Mouse (Mus musculus) left cerebral cortex, adult 8-10 months (tissue): ENCODE data around the gene Cblb. TPM values are rescaled to one million over a fixed set of nuclear protein-coding genes. Genes with fewer than 3 reads are reported as not detected.

Experiments
- DNase-seq, 2 experiments: peaks; one replicate each; pipeline ENCODE4 v3.0.0; 2022; ENCODE audit warnings: low spot score in 2 of 2
- total RNA-seq, 4 experiments: library from RNA; stranded (reverse); gene quantifications; 2 replicates each; pipeline ENCODE4 v1.2.4; 2022

The Cblb gene
- total RNA-seq, 4 experiments from 2014 or later, result 17.9 to 19.4 (median 19.1) TPM

GRCm38 (mm10) chr16:52038283-52038682 is 7.3 kb downstream of the Cblb start:
- DNase-seq, result no peak

- DNase-seq, result no peak
These were observed 7.8 kb downstream of the Cblb start for GRCm38 (mm10) chr16:52038821-52039220.

- DNase-seq, result no peak
These were observed 9.9 kb downstream of the Cblb start for GRCm38 (mm10) chr16:52040937-52041336.

DNA sequence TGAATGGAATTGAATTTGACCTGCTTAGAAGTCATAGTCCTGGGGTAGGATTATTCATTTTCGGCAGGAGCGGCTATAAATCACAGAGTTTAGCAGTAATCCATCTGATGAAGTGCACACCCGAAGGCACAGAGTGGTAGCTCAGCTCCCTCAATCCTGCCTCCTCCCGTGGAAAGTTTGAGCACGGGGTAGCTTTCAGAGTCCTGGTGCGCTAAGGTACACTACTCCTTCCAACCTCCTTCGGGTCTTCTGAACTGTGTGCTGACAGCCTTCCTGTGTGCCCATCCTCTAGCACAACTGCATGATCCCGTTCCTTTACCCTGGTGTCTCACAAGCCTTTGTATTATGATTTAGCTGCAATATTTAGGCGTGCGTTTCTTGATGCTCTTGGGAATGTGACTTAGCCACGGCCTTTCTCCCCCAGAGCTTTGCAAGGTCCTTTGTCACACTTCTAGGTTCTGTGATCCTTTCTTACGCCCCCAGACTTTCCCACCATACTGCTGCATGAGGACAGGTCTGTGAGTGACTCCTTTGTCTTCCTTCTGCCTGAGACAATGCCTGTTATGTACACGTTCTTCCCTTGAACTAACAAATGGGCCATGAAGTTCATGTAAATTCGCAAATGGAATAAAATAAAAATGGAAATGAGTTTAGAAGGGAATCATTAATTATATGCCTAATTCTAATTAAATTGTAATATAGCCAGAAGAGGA is 11.8 kb downstream of the Cblb start:
- DNase-seq, result no peak

DNA sequence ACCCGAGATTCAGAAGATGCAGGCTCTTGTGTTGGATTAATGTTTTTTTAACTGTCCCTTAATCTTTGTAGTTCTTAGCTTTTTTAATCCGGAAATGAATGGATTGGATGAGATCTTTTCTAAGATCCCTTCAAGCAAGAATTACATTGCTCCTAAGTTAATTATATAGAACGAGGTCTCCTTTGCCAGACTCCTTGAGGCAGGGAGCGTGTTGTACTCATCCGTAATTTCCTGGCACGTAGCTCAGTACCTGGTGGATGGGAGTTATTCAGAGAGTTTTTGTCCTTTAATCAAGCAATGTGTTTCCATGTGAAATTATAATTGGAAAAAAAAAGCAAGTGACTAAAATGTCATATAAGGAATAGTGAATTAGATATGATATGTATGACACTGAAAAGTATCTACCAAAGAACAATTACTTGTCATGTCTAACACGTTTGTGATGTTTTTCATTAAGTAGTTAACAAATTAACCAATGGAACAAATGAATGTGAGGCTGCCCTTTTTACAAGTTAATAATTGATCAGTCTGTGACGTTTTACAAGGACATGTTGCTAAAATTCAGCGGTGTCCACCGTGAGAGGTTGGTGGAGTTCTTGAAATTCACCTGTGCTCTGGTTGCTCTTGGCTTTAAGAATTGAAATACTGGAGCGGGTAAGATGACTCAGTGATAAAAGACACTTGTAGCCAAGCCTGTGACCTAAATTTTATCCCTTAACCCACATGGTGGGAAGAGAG is 12.5 kb downstream of the Cblb start:
- no peak for DNase-seq

DNA sequence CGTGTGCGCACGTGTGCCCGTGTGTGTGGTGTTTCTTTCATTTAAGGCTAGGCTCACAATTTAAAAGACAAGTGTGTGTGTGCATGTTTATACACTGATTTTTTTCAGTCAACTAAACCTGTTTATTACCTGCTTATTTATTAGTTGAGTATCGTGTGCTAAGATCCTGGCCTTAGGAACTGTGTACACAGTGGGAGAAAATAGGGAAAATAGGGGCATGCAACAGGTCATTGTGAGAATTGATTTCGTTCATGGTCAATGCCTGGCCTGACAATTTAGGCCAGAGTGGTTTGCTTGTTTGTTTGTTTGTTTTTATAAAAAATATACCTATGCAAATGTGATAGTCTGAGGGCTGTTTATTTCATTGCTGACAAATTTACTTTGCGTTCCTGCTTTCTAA is 13.5 kb downstream of the Cblb start:
- no peak for DNase-seq

DNA sequence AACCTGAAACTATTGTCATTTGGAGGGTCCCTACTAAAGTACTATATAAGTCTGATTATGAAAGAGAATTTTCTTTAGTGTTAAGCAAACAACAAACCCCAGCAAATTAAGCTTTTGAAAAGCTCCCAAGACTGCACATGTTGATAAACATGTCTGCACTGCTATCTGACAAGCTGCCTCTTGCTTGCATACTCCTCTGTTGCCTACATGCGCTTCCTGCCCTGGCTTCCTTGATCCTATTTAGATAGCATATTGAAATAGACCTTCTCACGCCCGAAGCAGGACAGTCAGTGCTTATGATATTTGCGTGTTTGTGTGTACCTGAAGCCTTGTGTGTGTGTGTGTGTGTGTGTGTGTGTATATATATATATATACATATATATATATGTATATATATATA is 14.0 kb downstream of the Cblb start:
- no peak for DNase-seq

DNA sequence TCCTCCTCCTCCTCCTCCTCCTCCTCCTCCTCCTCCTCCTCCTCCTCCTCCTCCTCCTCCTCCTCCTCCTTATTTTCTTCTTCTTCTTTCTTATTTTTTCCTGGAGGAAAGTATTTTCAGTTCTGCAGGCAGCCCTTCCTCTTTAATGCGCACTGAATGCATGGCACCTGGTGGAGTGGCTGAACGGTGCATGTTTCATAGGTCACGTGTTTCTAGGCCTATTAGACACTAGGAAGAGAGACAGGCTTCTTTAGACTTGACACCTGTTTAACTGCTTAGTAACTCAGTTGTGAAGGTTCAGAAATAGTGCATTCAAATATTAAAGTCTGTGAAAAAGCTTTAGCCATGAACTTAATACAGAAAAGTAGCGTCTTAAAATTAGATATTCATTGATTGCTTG is 15.4 kb downstream of the Cblb start:
- DNase-seq, result no peak

DNA sequence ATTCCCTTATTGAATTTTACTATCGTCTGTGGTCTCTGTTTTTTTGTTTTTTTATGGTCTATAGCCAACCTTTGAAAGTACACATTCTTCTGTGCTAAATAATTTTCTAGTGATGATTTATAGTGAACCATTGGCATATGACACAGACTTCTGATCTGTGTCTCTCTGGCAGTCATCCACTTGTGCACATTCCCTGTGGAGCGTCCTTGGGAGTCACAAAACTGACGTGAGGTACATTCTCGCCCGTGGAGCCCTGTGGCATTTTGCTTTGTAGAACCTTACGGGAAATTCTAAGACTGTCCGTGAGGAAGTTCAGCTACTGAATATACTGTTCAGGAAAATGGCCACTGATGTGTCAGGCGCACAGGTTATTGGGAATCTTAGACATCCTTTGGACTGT is 20.1 kb downstream of the Cblb start:
- DNase-seq, result no peak

GRCm38 (mm10) chr16:52052734-52053133 is 21.7 kb downstream of the Cblb start:
- DNase-seq, result no peak

- DNase-seq, result no peak
These were observed 24.2 kb downstream of the Cblb start for GRCm38 (mm10) chr16:52055236-52055635.

DNA sequence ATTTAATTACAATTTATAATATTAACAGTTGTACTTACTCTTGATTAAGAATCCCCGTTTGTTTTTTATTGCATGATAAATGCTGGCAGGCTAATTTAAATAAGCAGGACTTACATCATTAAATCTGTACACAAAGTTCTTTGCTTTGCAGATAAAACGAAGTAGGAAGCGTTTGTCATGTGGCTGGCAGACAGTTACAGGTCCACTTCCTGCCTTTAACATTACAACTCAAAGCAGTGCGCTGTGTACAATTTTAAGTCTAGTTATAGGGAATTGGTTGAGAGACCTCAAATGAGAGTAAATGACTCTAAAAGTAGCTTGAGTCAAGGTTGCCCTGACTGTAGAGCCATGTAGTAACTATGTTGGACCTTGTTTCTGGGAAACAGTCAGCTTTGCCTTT is 25.1 kb downstream of the Cblb start:
- no peak for DNase-seq

DNA sequence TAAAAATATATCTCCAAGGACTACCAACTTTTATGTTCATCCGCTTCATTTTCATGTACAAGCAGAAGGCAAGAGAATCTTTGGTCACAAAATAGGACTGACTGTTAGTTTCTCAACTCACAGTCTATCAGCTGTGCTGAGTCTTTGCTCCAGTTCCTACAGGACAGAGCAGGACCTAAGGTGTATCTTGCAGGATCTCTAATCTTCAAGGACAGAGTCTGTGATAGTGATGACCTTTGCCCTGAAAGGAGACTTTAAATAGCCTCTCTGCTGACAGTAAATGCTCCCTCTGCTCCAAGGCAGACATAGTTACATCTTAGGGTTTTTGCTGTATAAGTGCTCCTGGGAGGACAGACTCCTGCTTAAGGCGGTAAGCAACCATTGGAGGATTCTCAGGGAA is 26.3 kb downstream of the Cblb start:
- no peak for DNase-seq

GRCm38 (mm10) chr16:52059535-52059934 is 28.5 kb downstream of the Cblb start:
- DNase-seq, result no peak

- peak in 1 of 2 experiments; percentile 17 for DNase-seq
These were observed 29.2 kb downstream of the Cblb start for GRCm38 (mm10) chr16:52060100-52060719.

- DNase-seq, result no peak
These were observed 30.0 kb downstream of the Cblb start for GRCm38 (mm10) chr16:52061015-52061481.

DNA sequence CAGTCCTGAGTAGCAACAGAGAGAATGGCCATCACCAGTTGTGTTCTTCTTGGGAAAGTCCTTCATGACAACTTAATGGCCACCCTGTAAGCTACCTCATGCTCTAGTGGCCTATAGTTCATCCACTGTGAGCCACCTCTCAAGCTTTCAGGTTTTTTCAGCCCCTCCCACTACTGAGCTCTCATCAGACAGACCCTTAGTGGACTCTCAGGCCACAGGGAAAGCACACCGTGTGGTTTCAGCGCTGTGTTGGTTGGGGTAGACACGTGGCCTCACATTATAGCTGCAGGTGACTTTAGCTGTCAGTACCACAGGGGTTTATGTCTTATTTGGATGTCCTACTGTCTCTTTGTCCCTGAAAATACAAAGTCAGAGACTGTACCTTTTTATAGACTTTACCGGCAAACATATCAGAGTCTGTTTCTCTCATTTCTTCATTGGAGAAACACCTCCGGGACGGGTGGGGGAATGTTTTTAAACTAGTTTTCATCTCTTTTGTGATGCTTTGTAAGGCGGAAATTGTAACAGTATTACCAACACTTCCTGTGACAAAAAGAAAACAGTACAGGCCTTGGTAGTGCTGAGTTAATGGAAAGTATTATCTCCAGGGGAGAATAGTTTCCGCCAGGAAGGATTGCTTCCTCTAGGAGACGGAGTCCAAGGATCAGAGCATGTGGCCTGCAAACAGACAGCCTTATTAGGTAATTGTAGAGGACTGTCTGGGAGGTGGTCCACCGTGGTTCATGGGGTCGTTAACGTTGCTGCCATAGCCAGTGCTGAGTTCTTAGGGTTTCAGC is 33.5 kb downstream of the Cblb start:
- DNase-seq, result no peak

GRCm38 (mm10) chr16:52067632-52068516 is 36.8 kb downstream of the Cblb start:
- DNase-seq, result no peak

- no peak for DNase-seq
These were observed 37.5 kb downstream of the Cblb start for GRCm38 (mm10) chr16:52068517-52068874.

DNA sequence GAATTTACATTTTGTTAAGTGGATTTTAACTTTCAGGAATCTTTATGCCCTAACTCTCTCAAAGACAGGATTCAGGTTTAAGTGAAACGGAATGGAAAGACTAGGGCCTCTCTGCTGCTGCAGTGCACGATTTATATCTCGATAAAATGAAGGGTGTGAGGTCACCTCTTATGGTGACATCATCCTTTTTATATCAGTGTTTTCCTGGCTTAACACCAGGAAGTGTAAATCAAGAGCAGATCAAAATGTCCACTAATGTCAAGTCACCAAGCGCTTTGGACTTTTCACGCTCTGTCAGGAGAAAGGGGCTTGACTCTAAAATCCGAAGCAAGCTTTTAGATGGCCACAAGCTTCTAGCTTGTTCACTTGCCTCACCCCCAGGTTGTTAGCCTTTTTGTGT is 38.6 kb downstream of the Cblb start:
- DNase-seq, result no peak

- DNase-seq, result no peak
These were observed 39.1 kb downstream of the Cblb start for GRCm38 (mm10) chr16:52070128-52070527.
